Mouse (Mus musculus) brain, embryonic 14.5 days (tissue): ENCODE measurements around the gene Map2k2.

Experiments
- CTCF ChIP-seq: fragments of 200-500 bp; IDR thresholded peaks from 2 replicates; pipeline ENCODE4 v1.5.1; 2012; ENCODE audit warnings: inconsistent platforms, mild to moderate bottlenecking, moderate library complexity, borderline replicate concordance; ENCODE audit not compliant: insufficient read depth, insufficient read length; ENCODE audit errors: extremely low read depth
- POLR2A ChIP-seq: fragments of 200-500 bp; IDR thresholded peaks from 2 replicates; pipeline ENCODE4 v1.6.1; 2012; ENCODE audit warnings: mild to moderate bottlenecking, inconsistent platforms, borderline replicate concordance; ENCODE audit not compliant: poor library complexity, insufficient read depth, insufficient read length, severe bottlenecking; ENCODE audit errors: extremely low read depth

DNA sequence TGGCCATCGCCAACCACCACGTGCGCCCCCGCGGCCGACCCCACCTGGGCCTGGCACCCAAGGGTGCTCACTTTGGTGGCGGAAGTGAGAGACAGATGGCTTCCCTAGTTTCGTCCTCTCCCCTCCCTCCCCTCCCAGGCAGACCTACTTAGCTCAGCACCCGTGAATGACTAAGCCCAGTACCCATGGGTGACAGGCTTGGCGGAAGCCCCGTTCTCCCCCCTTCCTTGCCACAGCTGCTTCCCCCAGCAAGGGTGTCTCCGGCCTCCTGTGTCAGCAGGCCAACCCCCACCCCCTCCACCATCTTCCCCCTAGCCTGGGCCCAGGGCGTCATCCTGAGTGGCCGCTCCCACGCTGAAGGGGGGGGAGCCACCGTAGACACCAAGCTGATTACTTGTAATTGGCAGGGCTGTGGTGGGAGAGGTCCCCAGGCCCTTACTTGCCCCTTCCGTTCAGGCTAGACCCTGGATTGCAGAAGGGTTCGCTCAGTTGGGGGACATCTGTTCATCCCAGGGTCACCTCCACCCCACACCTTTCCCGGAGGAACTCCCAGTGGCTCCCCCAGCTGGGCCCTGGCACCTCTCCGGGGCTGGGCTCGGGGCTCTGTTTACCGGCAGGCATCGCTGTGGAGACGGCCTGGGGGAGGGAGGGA is 32.5 kb downstream of the Map2k2 start:
- TF ChIP-seq POLR2A (no peak), CTCF (no peak)
